In the genomic region with DNA sequence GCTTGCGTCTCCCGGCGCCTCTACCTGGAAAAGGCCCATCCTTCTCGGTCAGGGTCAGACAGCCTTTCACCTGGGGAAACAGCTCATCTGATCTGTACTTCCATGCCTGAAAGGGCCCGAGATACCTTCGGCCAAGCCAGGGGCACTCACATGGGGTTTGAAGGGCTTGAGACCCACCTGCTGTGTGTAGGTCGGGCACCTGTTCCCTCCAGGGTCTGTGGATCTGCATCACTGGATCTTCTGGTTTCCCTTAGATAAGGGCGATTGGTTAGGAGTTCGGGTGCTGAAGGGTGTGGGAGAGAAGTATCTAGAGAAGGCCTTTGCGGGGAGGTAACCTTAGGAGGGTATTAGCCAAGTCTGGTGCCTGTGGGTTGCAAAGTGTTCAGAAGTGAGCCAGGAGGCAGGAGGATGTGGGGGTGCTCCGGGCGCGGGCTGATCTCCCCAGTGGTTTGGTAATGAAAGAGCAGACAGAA, we compare ENCODE assay signal across 7 mouse cellular contexts. TPM values are rescaled to one million over a fixed set of nuclear protein-coding genes. Genes with fewer than 3 reads are reported as not detected.
DNase-seq lines count a peak whose midpoint lies in the region; ATAC-seq and TF ChIP-seq lines count a peak whose summit lies in the region.

No protein-coding gene starts in this region.

- peak overlapping the region; percentile 78 for H3K27ac ChIP-seq in heart, embryonic 12.5 days (ENCODE audit: poor library complexity, severe bottlenecking)
- H3K27ac ChIP-seq in midbrain, embryonic 10.5 days (replicated peaks), result peak overlapping the region; percentile 87

- H3K79me2 ChIP-seq in C2C12 (ENCODE audit: control insufficient read depth, insufficient read depth), result no peaks in the 10 kb centered on the region

- TF ChIP-seq CTCF in C2C12 (IDR thresholded peaks at IDR 0.05; ENCODE audit: control insufficient read depth, insufficient read depth, insufficient read length), result no peak

- ATAC-seq in CD4-positive, CD25-positive, alpha-beta regulatory T cell, adult 4 months, result peak; percentile 78
- peak; percentile 58 for ATAC-seq in heart, embryonic 12.5 days (ENCODE audit: insufficient number of reproducible peaks, low FRiP score)

- no peaks in the 10 kb centered on the region for H3K36me3 ChIP-seq in C2C12 (ENCODE audit: control insufficient read depth, insufficient read depth)
- peaks cover 5% of the 10 kb centered on the region; the same call in 1 of the 2 replicates for H3K36me3 ChIP-seq in heart, embryonic 12.5 days
- H3K36me3 ChIP-seq in midbrain, embryonic 10.5 days, result no peaks in the 10 kb centered on the region

- no peaks in the 10 kb centered on the region for H3K79me3 ChIP-seq in C2C12 (ENCODE audit: low read depth)

- H3ac ChIP-seq in C2C12 (ENCODE audit: control insufficient read depth, insufficient read length, low read depth), result peak overlapping the region; percentile 82

- peak; percentile 34 to 47 for DNase-seq in cerebellum, postnatal 10 days
- peak; percentile 32 for DNase-seq in kidney, postnatal 14 days
- DNase-seq in midbrain, embryonic 10.5 days (ENCODE audit: low spot score), result no peak
- DNase-seq in testis, postnatal 14 days (ENCODE audit: low spot score), result peak; percentile 23

- H3K9ac ChIP-seq in heart, embryonic 12.5 days, result peak overlapping the region; percentile 82

- H3K4me3 ChIP-seq in C2C12 (ENCODE audit: insufficient read depth, poor library complexity, severe bottlenecking), result peak overlapping the region; percentile 37
- peak overlapping the region; percentile 79 for H3K4me3 ChIP-seq in heart, embryonic 12.5 days
- peak overlapping the region; percentile 82 for H3K4me3 ChIP-seq in midbrain, embryonic 10.5 days

- peaks cover 3% of the 10 kb centered on the region; the same call in 1 of the 2 replicates for H3K4me1 ChIP-seq in heart, embryonic 12.5 days (replicated peaks)
- H3K4me1 ChIP-seq in midbrain, embryonic 10.5 days, result peaks cover 13% of the 10 kb centered on the region

- no peaks in the 10 kb centered on the region for H3K9me3 ChIP-seq in heart, embryonic 12.5 days (replicated peaks)
- H3K9me3 ChIP-seq in midbrain, embryonic 10.5 days (replicated peaks), result no peaks in the 10 kb centered on the region

- no peaks in the 10 kb centered on the region for H3K27me3 ChIP-seq in C2C12 (ENCODE audit: control insufficient read depth, insufficient read depth, insufficient read length)
- H3K27me3 ChIP-seq in heart, embryonic 12.5 days (replicated peaks), result no peaks in the 10 kb centered on the region
- H3K27me3 ChIP-seq in midbrain, embryonic 10.5 days (ENCODE audit: low read depth, poor library complexity, severe bottlenecking), result peaks cover 11% of the 10 kb centered on the region

- peak overlapping the region; percentile 85 for H3K4me2 ChIP-seq in heart, embryonic 12.5 days

- 1% methylated on average over 13 of the region's 13 CpGs for WGBS in heart, embryonic 12.5 days
- 2% methylated on average over 13 of the region's 13 CpGs for WGBS in midbrain, embryonic 10.5 days

TF ChIP-seq in C2C12, 6 proteins besides CTCF, POLR2A, EP300 and RAD21:
- TF ChIP-seq MYOD1 (IDR thresholded peaks at IDR 0.05; ENCODE audit: control insufficient read depth, insufficient read length, low read depth) (no peak), CEBPB (IDR thresholded peaks at IDR 0.05; ENCODE audit: low read depth) (no peak), FOSL1 (IDR thresholded peaks at IDR 0.05; ENCODE audit: insufficient read depth, low read length, poor library complexity, severe bottlenecking) (no peak), MYOG (IDR thresholded peaks at IDR 0.05; ENCODE audit: control insufficient read depth, extremely low read depth, insufficient read length) (no peak), USF1 (IDR thresholded peaks at IDR 0.05; ENCODE audit: low read depth) (no peak), MAX (IDR thresholded peaks at IDR 0.05) (no peak)

RNA-seq across cellular contexts. Expression of gene B4galt4, which starts 0.6 kb away (rescaled TPM):
- polyA plus RNA-seq in C2C12 (2012; fragmentation: generic; extraction: Trizol), result 4.3 TPM
- 1 to 10 TPM; 8.7 to 9.2 TPM for polyA plus RNA-seq in CD4-positive, CD25-positive, alpha-beta regulatory T cell, adult 4 months (2017; shearing (Covaris generic))
- polyA plus RNA-seq in heart, embryonic 12.5 days (2016; fragmentation: Nextera tagmentation; extraction: Ambion mirVana), result 26.6 and 29.8 TPM in 2 replicates
- 20.8 and 25.7 TPM in 2 replicates for polyA plus RNA-seq in midbrain, embryonic 10.5 days (2016; fragmentation: Nextera tagmentation; extraction: Ambion mirVana)

RNA-seq across cellular contexts. Expression of gene Arhgap31, which starts 29.6 kb away (rescaled TPM):
- polyA plus RNA-seq in C2C12 (2012; fragmentation: generic; extraction: Trizol), result 15.7 TPM
- polyA plus RNA-seq in CD4-positive, CD25-positive, alpha-beta regulatory T cell, adult 4 months (2017; shearing (Covaris generic)), result 10 to 100 TPM; 21.5 to 26.4 TPM
- 43.1 and 47.7 TPM in 2 replicates for polyA plus RNA-seq in heart, embryonic 12.5 days (2016; fragmentation: Nextera tagmentation; extraction: Ambion mirVana)
- 7.3 and 8.7 TPM in 2 replicates for polyA plus RNA-seq in midbrain, embryonic 10.5 days (2016; fragmentation: Nextera tagmentation; extraction: Ambion mirVana)

RNA-seq across cellular contexts. Expression of gene Upk1b, which starts 57.4 kb away (rescaled TPM):
- 0.04 TPM for polyA plus RNA-seq in C2C12 (2012; fragmentation: generic; extraction: Trizol)
- polyA plus RNA-seq in CD4-positive, CD25-positive, alpha-beta regulatory T cell, adult 4 months (2017; shearing (Covaris generic)), result not detected
- 21.2 and 21.4 TPM in 2 replicates for polyA plus RNA-seq in heart, embryonic 12.5 days (2016; fragmentation: Nextera tagmentation; extraction: Ambion mirVana)
- 0.86 and 1.1 TPM in 2 replicates for polyA plus RNA-seq in midbrain, embryonic 10.5 days (2016; fragmentation: Nextera tagmentation; extraction: Ambion mirVana)

Comparison
In these comparisons a context has a peak if more than half of its experiments do, and no peak if none do; other contexts are left out.
1. RNA of gene Upk1b, which starts 57.4 kb away (polyA plus RNA-seq): 21.2 to 21.4 TPM in heart, embryonic 12.5 days; 0.86 to 1.1 TPM in midbrain, embryonic 10.5 days, not detected in CD4-positive, CD25-positive, alpha-beta regulatory T cell, adult 4 months and 0.04 TPM in C2C12 (single experiment); every median in the first group is over 10 times any median in the second.
2. Peak in every context shown above with its lines, with median percentiles within 50 percentile points of each other: H3K4me3 ChIP-seq.